Mouse (Mus musculus) heart, adult 2 months (tissue): ENCODE measurements around the gene Mrpl41. TPM values are rescaled to one million over a fixed set of nuclear protein-coding genes. Genes with fewer than 3 reads are reported as not detected.
A peak's percentile ranks its signal among the peaks of the same experiment; 100 is the strongest.

ENCODE experiments used
- DNase-seq, 2 experiments: peaks; one replicate each; pipeline ENCODE4 v3.0.0; 2021
- H3K27ac ChIP-seq: fragments of 200-600 bp; 2 replicates; pipeline ENCODE4 v1.8.1; 2022
- H3K27me3 ChIP-seq: fragments of 200-500 bp; 2 replicates; pipeline ENCODE4 v1.6.1; 2012; ENCODE audit warnings: mild to moderate bottlenecking, low read length, inconsistent platforms, mixed read lengths; ENCODE audit not compliant: control insufficient read depth, insufficient read depth
- H3K36me3 ChIP-seq: fragments of 200-500 bp; 2 replicates; pipeline ENCODE4 v1.6.1; 2012; ENCODE audit warnings: low read length, inconsistent platforms; ENCODE audit not compliant: control insufficient read depth, insufficient read depth
- H3K4me1 ChIP-seq: fragments of 200-500 bp; 2 replicates; pipeline ENCODE4 v1.6.1; 2011; ENCODE audit warnings: low read length; ENCODE audit not compliant: control insufficient read depth, insufficient read depth
- H3K4me3 ChIP-seq: fragments of 200-600 bp; 2 replicates; pipeline ENCODE4 v1.8.1; 2022
- H3K79me2 ChIP-seq: fragments of 200-500 bp; replicated peaks from 2 replicates; pipeline ENCODE4 v1.6.1; 2012; ENCODE audit warnings: mild to moderate bottlenecking, inconsistent platforms, low read length, moderate library complexity, mixed read lengths; ENCODE audit not compliant: control insufficient read depth, insufficient read depth
- H3K9ac ChIP-seq: fragments of 200-500 bp; 2 replicates; pipeline ENCODE4 v1.6.1; 2012; ENCODE audit warnings: low read depth, mild to moderate bottlenecking, control low read depth, inconsistent platforms, low read length, mixed read lengths
- CTCF ChIP-seq: fragments of 200-600 bp; IDR thresholded peaks from 2 replicates; pipeline ENCODE4 v1.8.1; 2022; ENCODE audit warnings: antibody characterized with exemption, mild to moderate bottlenecking, moderate library complexity
- EP300 ChIP-seq: fragments of 200-500 bp; IDR thresholded peaks from 2 replicates; pipeline ENCODE4 v1.6.1; 2011; ENCODE audit warnings: low read depth, low read length, control low read depth; ENCODE audit not compliant: insufficient read depth
- POLR2A ChIP-seq: fragments of 200-500 bp; IDR thresholded peaks from 2 replicates; pipeline ENCODE4 v1.6.1; 2011; ENCODE audit warnings: mild to moderate bottlenecking, low read depth, low read length, control low read depth; ENCODE audit not compliant: insufficient read depth
- WGBS: fragments of 180-500 bp; shearing (Covaris S2); methylation state at CpG from one replicate; pipeline ENCODE4 v1.1.7; 2018; 5-methylcytosine and 5-hydroxymethylcytosine counted together
- intact Hi-C: fragments of 180-260 bp; cut with DNase I; formaldehyde crosslinking; loops from one replicate; pipeline ENCODE4 v1.15.1; 2025
- microRNA-seq, 2 experiments: library from miRNA; unstranded; fragments of <30 nt; microRNA quantifications; one replicate each; pipeline ENCODE4 v1.2.0; 2021
- polyA plus RNA-seq: library from polyadenylated mRNA; depleted of rRNA; stranded (reverse); fragments of >200 nt; gene quantifications from 2 replicates; pipeline ENCODE4 v1.2.3, GENCODE M21; 2012; rRNA removed
- total RNA-seq, 2 experiments: library from RNA; stranded (reverse); gene quantifications; 2 replicates each; pipeline ENCODE4 v1.2.3; 2021

Gene Mrpl41
- total and polyA plus RNA-seq, 3 experiments = 80.9 to 97.0 (median 82.0) TPM

DNA sequence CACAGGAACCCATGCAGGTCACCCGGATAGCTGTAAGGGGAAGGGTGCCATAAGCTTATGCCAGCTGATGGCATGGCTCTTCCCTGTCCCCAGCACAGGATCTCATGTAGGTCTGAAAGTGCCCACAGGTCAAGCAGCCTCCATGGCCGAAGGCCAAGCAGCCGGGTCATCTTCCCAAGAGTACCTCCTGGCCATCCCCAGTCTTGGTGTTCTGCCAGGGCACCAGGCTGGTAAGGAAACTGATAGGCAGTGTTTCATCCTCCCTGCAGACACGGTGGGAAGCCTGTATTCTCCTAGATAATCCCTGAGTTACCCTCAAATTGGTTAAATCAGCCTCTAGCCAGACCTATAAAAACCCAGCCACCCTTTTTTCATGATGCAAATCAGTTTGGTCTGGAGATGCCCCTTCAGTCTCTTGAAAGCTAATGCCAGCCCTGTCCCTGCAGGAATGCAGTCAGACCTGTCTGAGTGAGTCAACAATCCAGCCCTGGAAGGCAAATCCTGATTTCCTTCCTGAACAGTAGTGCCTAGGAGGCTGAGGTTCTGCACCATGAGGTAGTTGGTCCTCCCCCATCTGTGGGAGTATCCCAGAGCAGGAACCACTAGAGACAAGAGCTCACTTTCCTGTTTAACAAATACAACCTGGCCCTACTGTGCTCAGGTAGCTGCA is 47.0 kb downstream of the Mrpl41 start:
- intact Hi-C loops = no loop called here
- TF ChIP-seq CTCF (no peak), EP300 (no peak), POLR2A (no peak)
- peaks cover 8% of the 10 kb centered on the region for H3K4me1 ChIP-seq
- 44% methylated on average over 4 of the region's 4 CpGs for WGBS
- no peaks in the 10 kb centered on the region for H3K27me3 ChIP-seq
- H3K9ac ChIP-seq = no peak overlapping the region
- H3K79me2 ChIP-seq = no peaks in the 10 kb centered on the region
- H3K4me3 ChIP-seq = no peak overlapping the region
- DNase-seq = no peak
- H3K27ac ChIP-seq = 0 out of 2 replicates have a peak overlapping the region, but pooled peaks have one; percentile 5
- H3K36me3 ChIP-seq = no peaks in the 10 kb centered on the region

DNA sequence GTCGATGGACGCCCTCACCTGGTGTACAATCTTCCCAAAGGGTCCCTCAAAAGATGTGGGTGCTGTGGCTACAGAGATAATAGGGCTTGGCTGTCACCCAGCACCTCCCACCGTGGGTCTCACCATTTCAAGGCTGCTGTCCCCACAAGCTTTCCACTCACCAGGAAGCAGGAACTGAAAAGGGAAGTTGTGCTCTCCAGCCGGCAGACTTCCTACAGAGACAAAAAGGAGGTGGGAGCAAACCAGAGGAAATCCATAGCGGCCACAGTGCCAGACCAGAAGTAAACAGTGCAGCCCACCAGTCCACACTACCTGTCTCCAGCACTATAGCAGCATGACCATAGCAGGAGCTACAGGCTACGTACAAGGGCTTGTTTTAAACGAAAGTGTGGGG is 47.9 kb downstream of the Mrpl41 start:
- no peak overlapping the region; the same call in 1 of the 2 replicates for H3K27ac ChIP-seq
- no peaks in the 10 kb centered on the region for H3K36me3 ChIP-seq
- H3K27me3 ChIP-seq = no peaks in the 10 kb centered on the region
- H3K4me3 ChIP-seq = no peak overlapping the region
- no peak overlapping the region for H3K9ac ChIP-seq
- 51% methylated on average over 7 of the region's 7 CpGs for WGBS
- H3K4me1 ChIP-seq = peaks cover 8% of the 10 kb centered on the region
- H3K79me2 ChIP-seq = no peaks in the 10 kb centered on the region
- intact Hi-C loops = no loop called here
- no peak for TF ChIP-seq POLR2A
- TF ChIP-seq EP300 = no peak
- no peak for TF ChIP-seq CTCF
- DNase-seq = peak in 1 of 2 experiments; percentile 23

DNA sequence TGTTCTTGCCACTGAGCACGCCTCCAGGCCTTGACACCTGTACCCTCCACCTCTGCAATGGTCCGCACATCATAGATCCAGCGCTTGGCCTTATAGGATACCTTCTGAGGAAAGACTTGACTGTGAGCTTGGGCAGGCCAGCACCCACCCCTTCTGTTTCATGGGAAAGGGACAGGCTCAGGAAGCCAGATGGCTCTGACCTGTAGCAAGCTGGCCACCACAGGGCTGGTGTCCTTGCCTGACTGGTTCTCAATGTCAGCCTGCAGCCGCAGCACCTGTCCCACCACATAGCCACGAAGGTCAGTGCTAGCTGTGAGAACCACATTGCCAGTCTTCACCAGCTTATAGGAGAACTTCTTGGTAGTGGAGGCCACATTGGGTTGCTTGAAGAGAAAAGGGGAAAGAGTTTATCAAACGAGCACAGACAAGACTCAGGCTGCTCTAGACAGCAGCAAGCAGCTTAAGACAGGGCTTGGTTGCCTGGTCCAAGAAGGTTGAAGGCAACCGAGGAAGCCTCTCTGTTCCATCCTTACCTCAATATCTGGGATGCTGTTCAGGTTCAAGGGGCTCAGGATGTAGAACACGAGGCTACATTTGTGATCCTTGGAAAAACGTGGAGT is 48.4 kb downstream of the Mrpl41 start:
- DNase-seq = no peak
- no peak overlapping the region for H3K4me3 ChIP-seq
- no peaks in the 10 kb centered on the region for H3K36me3 ChIP-seq
- H3K79me2 ChIP-seq = no peaks in the 10 kb centered on the region
- no peak overlapping the region for H3K9ac ChIP-seq
- WGBS = 79% methylated on average over 9 of the region's 9 CpGs
- peaks cover 8% of the 10 kb centered on the region for H3K4me1 ChIP-seq
- no peak overlapping the region; the same call in 1 of the 2 replicates for H3K27ac ChIP-seq
- TF ChIP-seq EP300 (no peak), CTCF (no peak), POLR2A (no peak)
- H3K27me3 ChIP-seq = no peaks in the 10 kb centered on the region
- intact Hi-C loops = no loop called here

DNA sequence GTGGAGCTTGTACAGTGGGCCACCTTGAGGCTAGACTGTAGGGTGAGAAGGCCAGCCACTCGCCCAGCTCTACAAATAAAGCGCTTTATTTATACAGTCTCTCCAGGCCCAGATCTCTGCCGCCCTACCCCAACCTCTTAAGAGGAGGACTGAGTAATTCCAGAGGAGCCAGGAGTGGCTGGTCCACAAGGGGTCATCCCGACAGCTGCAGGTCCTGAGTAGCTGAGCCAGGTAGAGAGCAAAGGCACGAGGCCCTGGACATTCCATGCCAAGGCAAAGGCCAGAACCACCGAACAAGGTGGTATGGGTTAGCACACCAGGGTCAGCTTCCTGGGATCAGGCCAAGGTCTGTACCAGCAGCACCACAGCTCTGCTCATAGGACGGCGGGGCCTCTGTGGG is 49.6 kb downstream of the Mrpl41 start:
- WGBS = 91% methylated on average over 8 of the region's 8 CpGs
- intact Hi-C loops = no loop called here
- H3K79me2 ChIP-seq = no peaks in the 10 kb centered on the region
- H3K4me1 ChIP-seq = peaks cover 8% of the 10 kb centered on the region
- no peak overlapping the region for H3K9ac ChIP-seq
- H3K27me3 ChIP-seq = no peaks in the 10 kb centered on the region
- no peak for TF ChIP-seq CTCF
- H3K36me3 ChIP-seq = no peaks in the 10 kb centered on the region
- no peak overlapping the region for H3K4me3 ChIP-seq
- DNase-seq = no peak
- H3K27ac ChIP-seq = no peak overlapping the region

Small RNA genes within 50 kb of the gene (microRNA-seq; reads per million reads assigned to microRNA genes)
- 0 reads per million in 2 experiments for gene Gm22875

Other genes starting within 250 kb of the Mrpl41 start
- gene Cacna1b, start 211.9 kb downstream of the Mrpl41 start, total RNA-seq = under 1 TPM; 0.05 to 0.09 TPM
- 0.12 and 0.25 TPM in 2 replicates for gene Cacna1b, start 211.9 kb downstream of the Mrpl41 start, polyA plus RNA-seq
- 10 to 100 TPM; 29.8 to 33.2 TPM for gene Ehmt1, start 55.5 kb downstream of the Mrpl41 start, total RNA-seq
- 27.0 and 47.8 TPM in 2 replicates for gene Ehmt1, start 55.5 kb downstream of the Mrpl41 start, polyA plus RNA-seq
- gene Arrdc1, start 39.8 kb downstream of the Mrpl41 start, total RNA-seq = 1 to 10 TPM; 4.5 to 5.7 TPM
- gene Arrdc1, start 39.8 kb downstream of the Mrpl41 start, polyA plus RNA-seq = 21.8 and 27.1 TPM in 2 replicates
- 10 to 100 TPM; 16.7 to 17.5 TPM for gene Zmynd19, start 25.3 kb downstream of the Mrpl41 start, total RNA-seq
- gene Zmynd19, start 25.3 kb downstream of the Mrpl41 start, polyA plus RNA-seq = 6.4 and 10.0 TPM in 2 replicates
- gene Dph7, start 12.7 kb downstream of the Mrpl41 start, total RNA-seq = 1 to 10 TPM; 4.0 to 4.4 TPM
- gene Dph7, start 12.7 kb downstream of the Mrpl41 start, polyA plus RNA-seq = 6.9 and 10.2 TPM in 2 replicates
- 10 to 100 TPM; 22.4 to 29.7 TPM for gene Pnpla7, start 935 bp upstream of the Mrpl41 start, total RNA-seq
- gene Pnpla7, start 935 bp upstream of the Mrpl41 start, polyA plus RNA-seq = 16.5 and 16.9 TPM in 2 replicates
- gene Nsmf, start 79.3 kb upstream of the Mrpl41 start, total RNA-seq = 10 to 100 TPM; 12.4 to 13.3 TPM
- 46.9 and 49.8 TPM in 2 replicates for gene Nsmf, start 79.3 kb upstream of the Mrpl41 start, polyA plus RNA-seq
- not detected for gene Entpd8, start 105.2 kb upstream of the Mrpl41 start, total RNA-seq
- not detected in 2 replicates for gene Entpd8, start 105.2 kb upstream of the Mrpl41 start, polyA plus RNA-seq
- gene Noxa1, start 120.1 kb upstream of the Mrpl41 start, total RNA-seq = not detected
- gene Noxa1, start 120.1 kb upstream of the Mrpl41 start, polyA plus RNA-seq = not detected in 2 replicates
- gene Nrarp, start 205.7 kb upstream of the Mrpl41 start, total RNA-seq = 1 to 10 TPM; 6.2 to 7.4 TPM
- 10.2 and 11.2 TPM in 2 replicates for gene Nrarp, start 205.7 kb upstream of the Mrpl41 start, polyA plus RNA-seq
- gene Tor4a, start 221.8 kb upstream of the Mrpl41 start, total RNA-seq = 1 to 10 TPM; 4.3 to 4.9 TPM
- gene Tor4a, start 221.8 kb upstream of the Mrpl41 start, polyA plus RNA-seq = 6.8 and 9.4 TPM in 2 replicates
- gene Nelfb, start 236.4 kb upstream of the Mrpl41 start, total RNA-seq = 10 to 100 TPM; 37.4 TPM
- 47.0 and 86.7 TPM in 2 replicates for gene Nelfb, start 236.4 kb upstream of the Mrpl41 start, polyA plus RNA-seq
- not detected for gene Stpg3, start 239.5 kb upstream of the Mrpl41 start, total RNA-seq
- 0.20 TPM in 1 of 2 replicates, not detected in the other for gene Stpg3, start 239.5 kb upstream of the Mrpl41 start, polyA plus RNA-seq
- not detected for gene Fam166a, start 243.6 kb upstream of the Mrpl41 start, total RNA-seq
- 0.21 TPM in 1 of 2 replicates, not detected in the other for gene Fam166a, start 243.6 kb upstream of the Mrpl41 start, polyA plus RNA-seq
- 100 to 1,000 TPM; 327 to 342 TPM for gene Tubb4b, start 249.6 kb upstream of the Mrpl41 start, total RNA-seq
- 315 and 439 TPM in 2 replicates for gene Tubb4b, start 249.6 kb upstream of the Mrpl41 start, polyA plus RNA-seq